Mouse (Mus musculus) stomach, embryonic 16.5 days (tissue): ENCODE data around the gene Tex16. TPM values are rescaled to one million over a fixed set of nuclear protein-coding genes. Genes with fewer than 3 reads are reported as not detected.

Source experiments
- ATAC-seq: fragments of 200-750 bp; cut with Nextera tagmentation; 2 replicates; pipeline ENCODE4 v1.8.0; 2017; ENCODE audit warnings: moderate number of reproducible peaks, moderate TSS enrichment; ENCODE audit not compliant: insufficient read depth, low FRiP score
- H3K27ac ChIP-seq: fragments of 300-500 bp; sonication (generic); 2 replicates; pipeline ENCODE4 v1.5.1; 2014; ENCODE audit warnings: low read length
- H3K27me3 ChIP-seq: fragments of 300-500 bp; sonication (generic); 2 replicates; pipeline ENCODE4 v1.6.1; 2014; ENCODE audit warnings: low read length, control low read depth, mixed read lengths; ENCODE audit not compliant: control insufficient read depth, insufficient read depth
- H3K36me3 ChIP-seq: fragments of 300-500 bp; sonication (generic); 2 replicates; pipeline ENCODE4 v1.6.1; 2014; ENCODE audit warnings: low read length; ENCODE audit not compliant: control insufficient read depth, insufficient read depth
- H3K4me1 ChIP-seq: fragments of 300-500 bp; sonication (generic); 2 replicates; pipeline ENCODE4 v1.6.1; 2014; ENCODE audit warnings: low read length, control low read depth, mixed read lengths; ENCODE audit not compliant: control insufficient read depth, insufficient read depth
- H3K4me2 ChIP-seq: fragments of 300-500 bp; sonication (generic); 2 replicates; pipeline ENCODE4 v1.6.1; 2014; ENCODE audit warnings: low read depth, low read length, mixed read lengths
- H3K4me3 ChIP-seq: fragments of 300-500 bp; sonication (generic); replicated peaks from 2 replicates; pipeline ENCODE4 v1.5.1; 2014; ENCODE audit warnings: mild to moderate bottlenecking, low read length
- H3K9ac ChIP-seq: fragments of 300-500 bp; sonication (generic); 2 replicates; pipeline ENCODE4 v1.6.1; 2014; ENCODE audit warnings: low read length
- H3K9me3 ChIP-seq: fragments of 300-500 bp; sonication (generic); replicated peaks from 2 replicates; pipeline ENCODE4 v1.6.1; 2016; ENCODE audit warnings: low read length, control low read depth; ENCODE audit not compliant: control insufficient read depth
- WGBS: fragments of 180-500 bp; shearing (Covaris S2); extraction: QIAGEN DNeasy Blood & Tissue Kit; methylation state at CpG from one replicate; pipeline ENCODE4 v1.1.7; 2014; 5-methylcytosine and 5-hydroxymethylcytosine counted together
- polyA plus RNA-seq: library from polyadenylated mRNA; unstranded; fragments of >200 nt; fragmentation: Nextera tagmentation; extraction: Ambion mirVana; gene quantifications from 2 replicates; pipeline ENCODE4 v1.2.1, GENCODE M21; 2015

Tex16 gene
- 0.19 TPM in 1 of 2 replicates, not detected in the other for polyA plus RNA-seq

- Histone ChIP-seq H3K27ac (no peak within 1 kb of the TSS), H3K27me3 (no peaks in the 10 kb centered on the region), H3K4me3 (no peak within 1 kb of the TSS), H3K36me3 (no peaks in the 10 kb centered on the region), H3K9ac (no peak within 1 kb of the TSS), H3K9me3 (no peaks in the 10 kb centered on the region), H3K4me1 (no peaks in the 10 kb centered on the region), H3K4me2 (no peak within 1 kb of the TSS)
- ATAC-seq, result no peak
Observed at GRCm38 (mm10) chrX:112010707-112011106, at the start of gene Tex16. TSS of gene Tex16 (plus strand) at chrX:112011007.

- Histone ChIP-seq H3K36me3 (no peaks in the 10 kb centered on the region), H3K9ac (no peak overlapping the region), H3K4me1 (no peaks in the 10 kb centered on the region), H3K4me3 (no peak overlapping the region), H3K4me2 (no peak overlapping the region), H3K27ac (no peak overlapping the region), H3K9me3 (no peaks in the 10 kb centered on the region), H3K27me3 (no peaks in the 10 kb centered on the region)
- no peak for ATAC-seq
- 24% methylated on average over 1 of the region's 1 CpGs for WGBS
Observed at GRCm38 (mm10) chrX:111999661-112000060, 11.1 kb upstream of the Tex16 start.

Other genes with a start within 250 kb of the Tex16 start
- gene Gm45194, start 119.6 kb upstream of the Tex16 start, polyA plus RNA-seq, result 0.23 TPM in 1 of 2 replicates, not detected in the other
- not detected in 2 replicates for gene 4933403O08Rik, start 228.0 kb downstream of the Tex16 start, polyA plus RNA-seq